Mouse (Mus musculus) neural tube, embryonic 11.5 days (tissue): Measurements from ENCODE around the gene Slc7a4. TPM values are rescaled to one million over a fixed set of nuclear protein-coding genes. Genes with fewer than 3 reads are reported as not detected.
"Not testable (repeated sequence)": the region's sequence is repeated elsewhere in the genome, so short reads cannot be mapped to it uniquely, and the experiment has no call there.

Source experiments
- ATAC-seq: fragments of 200-750 bp; cut with Nextera tagmentation; 2 replicates; pipeline ENCODE4 v1.8.0; 2017; ENCODE audit warnings: moderate number of reproducible peaks, mild to moderate bottlenecking, moderate TSS enrichment, moderate library complexity; ENCODE audit not compliant: insufficient read depth, low FRiP score, low TSS enrichment
- DNase-seq: peaks from one replicate; pipeline ENCODE4 v3.0.0-alpha.2; 2015; ENCODE audit warnings: low spot score
- H3K27ac ChIP-seq: fragments of 300-500 bp; sonication (generic); 2 replicates; pipeline ENCODE4 v1.5.1; 2014; ENCODE audit warnings: low read depth, mild to moderate bottlenecking, low read length
- H3K27me3 ChIP-seq: fragments of 300-500 bp; sonication (generic); 2 replicates; pipeline ENCODE4 v1.6.1; 2014; ENCODE audit warnings: mild to moderate bottlenecking, low read length, mixed read lengths; ENCODE audit not compliant: control insufficient read depth, insufficient read depth
- H3K36me3 ChIP-seq: fragments of 300-500 bp; sonication (generic); 2 replicates; pipeline ENCODE4 v1.6.1; 2014; ENCODE audit warnings: mild to moderate bottlenecking, low read length, moderate library complexity, mixed read lengths; ENCODE audit not compliant: control insufficient read depth, insufficient read depth
- H3K4me1 ChIP-seq: fragments of 300-500 bp; sonication (generic); 2 replicates; pipeline ENCODE4 v1.6.1; 2014; ENCODE audit warnings: low read length, mixed read lengths; ENCODE audit not compliant: control insufficient read depth, insufficient read depth
- H3K4me2 ChIP-seq: fragments of 300-500 bp; sonication (generic); 2 replicates; pipeline ENCODE4 v1.6.1; 2014; ENCODE audit warnings: low read depth, mild to moderate bottlenecking, moderate library complexity
- H3K4me3 ChIP-seq: fragments of 300-500 bp; sonication (generic); 2 replicates; pipeline ENCODE4 v1.5.1; 2014; ENCODE audit warnings: low read depth, low read length
- H3K9ac ChIP-seq: fragments of 300-500 bp; sonication (generic); 2 replicates; pipeline ENCODE4 v1.6.1; 2014; ENCODE audit warnings: mild to moderate bottlenecking, low read length
- H3K9me3 ChIP-seq: fragments of 300-500 bp; sonication (generic); 2 replicates; pipeline ENCODE4 v1.6.1; 2016; ENCODE audit warnings: low read length; ENCODE audit not compliant: control insufficient read depth
- WGBS: fragments of 180-500 bp; shearing (Covaris S2); extraction: QIAGEN DNeasy Blood & Tissue Kit; methylation state at CpG from one replicate; pipeline ENCODE4 v1.1.7; 2014; 5-methylcytosine and 5-hydroxymethylcytosine counted together
- polyA plus RNA-seq: library from polyadenylated mRNA; unstranded; fragments of >200 nt; fragmentation: Nextera tagmentation; extraction: Ambion mirVana; gene quantifications from 2 replicates; pipeline ENCODE4 v1.2.1, GENCODE M21; 2014

Slc7a4 gene
- polyA plus RNA-seq, 1 experiment from 2014 or later = 2.9 TPM

DNA sequence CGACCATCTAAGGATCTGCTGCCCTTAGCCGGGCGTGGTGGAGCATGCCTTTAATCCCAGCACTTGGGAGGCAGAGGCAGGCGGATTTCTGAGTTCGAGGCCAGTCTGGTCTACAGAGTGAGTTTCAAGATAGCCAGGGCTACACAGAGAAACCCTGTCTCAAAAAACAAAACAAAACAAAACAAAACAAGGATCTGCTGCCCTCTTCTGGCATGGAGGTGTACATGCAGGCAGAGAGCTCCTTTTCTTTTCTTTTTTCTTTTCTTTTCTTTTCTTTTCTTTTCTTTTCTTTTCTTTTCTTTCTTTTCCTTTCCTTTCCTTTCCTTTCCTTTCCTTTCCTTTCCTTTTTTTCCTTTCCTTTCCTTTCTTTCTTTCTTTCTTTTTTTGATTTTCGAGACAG, 31.7 kb upstream of the Slc7a4 start:
- not testable (repeated sequence) for H3K4me3 ChIP-seq, H3K4me2 ChIP-seq, H3K9ac ChIP-seq, ATAC-seq, H3K9me3 ChIP-seq, H3K27ac ChIP-seq, H3K36me3 ChIP-seq, DNase-seq, H3K4me1 ChIP-seq, H3K27me3 ChIP-seq
- 89% methylated on average over 6 of the region's 6 CpGs for WGBS

DNA sequence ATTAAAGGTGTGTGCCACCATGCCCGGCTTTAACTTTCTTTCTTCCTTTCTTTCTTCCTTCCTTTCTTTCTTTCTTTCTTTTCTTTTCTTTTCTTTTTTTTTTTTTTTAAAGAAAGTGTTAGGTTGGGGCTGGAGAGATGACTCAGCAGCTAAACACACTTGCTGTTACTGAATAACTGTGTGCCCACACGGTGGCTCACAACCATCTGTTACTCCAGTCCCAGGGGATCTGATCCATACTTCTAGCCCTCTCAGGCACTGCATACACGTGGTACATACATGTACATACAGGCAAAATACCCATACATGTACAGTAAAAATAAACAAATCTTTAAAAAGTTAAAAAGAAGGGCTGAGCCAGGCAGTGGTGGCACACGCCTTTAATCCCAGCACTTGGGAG, 28.4 kb upstream of the Slc7a4 start:
- no peak overlapping the region for H3K9ac ChIP-seq
- H3K4me1 ChIP-seq = no peaks in the 10 kb centered on the region

DNA sequence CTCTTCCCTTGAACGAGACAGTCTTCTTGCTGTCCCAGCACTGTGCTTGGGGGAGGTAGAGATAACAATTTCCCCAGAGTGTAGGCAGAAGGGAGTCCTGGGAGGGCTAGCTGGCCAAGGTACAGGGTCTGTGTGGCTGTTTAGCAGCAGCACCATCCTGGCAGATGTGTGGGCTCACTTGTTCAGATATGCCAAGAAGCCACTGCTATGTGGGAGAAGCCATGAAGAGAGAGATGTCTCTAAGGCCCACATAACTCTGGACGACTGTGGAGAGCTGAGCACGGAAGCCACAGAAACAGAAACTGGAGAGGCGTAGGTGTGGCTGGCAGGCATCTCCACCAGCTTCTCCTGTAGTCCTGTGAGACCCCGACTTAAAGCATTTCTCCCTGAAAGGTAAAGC, 22.7 kb upstream of the Slc7a4 start:
- Histone ChIP-seq H3K4me2 (no peak overlapping the region), H3K4me3 (no peak overlapping the region), H3K4me1 (no peaks in the 10 kb centered on the region), H3K36me3 (no peaks in the 10 kb centered on the region), H3K27me3 (no peaks in the 10 kb centered on the region), H3K9me3 (no peaks in the 10 kb centered on the region), H3K27ac (no peak overlapping the region), H3K9ac (no peak overlapping the region)
- WGBS = 82% methylated on average over 5 of the region's 5 CpGs
- no peak for ATAC-seq
- no peak for DNase-seq

More for the DNA sequence above, 28.4 kb upstream of the Slc7a4 start:
- no peaks in the 10 kb centered on the region for H3K36me3 ChIP-seq
- no peaks in the 10 kb centered on the region for H3K27me3 ChIP-seq
- no peak overlapping the region for H3K4me2 ChIP-seq
- no peak overlapping the region for H3K27ac ChIP-seq
- DNase-seq (no peak), ATAC-seq (no peak)
- 75% methylated on average over 4 of the region's 4 CpGs for WGBS
- H3K4me3 ChIP-seq = no peak overlapping the region
- H3K9me3 ChIP-seq = no peaks in the 10 kb centered on the region

DNA sequence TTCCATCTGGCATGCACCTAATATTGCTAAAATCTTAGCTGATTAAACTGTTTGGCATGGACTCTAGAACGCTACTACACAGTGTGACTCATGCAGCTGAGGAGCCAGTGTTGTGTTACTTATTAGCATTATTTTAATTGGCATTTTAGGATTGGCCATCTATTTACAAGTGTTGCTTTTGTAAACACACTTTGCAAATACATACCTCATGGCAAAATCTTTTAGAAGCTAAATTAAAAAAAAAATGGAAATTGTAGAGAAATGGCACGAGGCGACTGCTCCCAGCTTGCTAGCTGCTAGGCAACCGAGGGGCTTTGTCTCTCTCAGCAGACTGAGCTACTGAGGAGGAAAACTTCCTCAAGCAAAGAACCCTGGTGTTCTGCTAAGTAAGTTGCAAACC, 21.9 kb upstream of the Slc7a4 start:
- H3K9ac ChIP-seq = no peak overlapping the region
- no peak overlapping the region for H3K27ac ChIP-seq
- no peaks in the 10 kb centered on the region for H3K36me3 ChIP-seq
- H3K4me3 ChIP-seq = no peak overlapping the region
- no peak for DNase-seq
- no peaks in the 10 kb centered on the region for H3K27me3 ChIP-seq
- H3K9me3 ChIP-seq = no peaks in the 10 kb centered on the region
- H3K4me2 ChIP-seq = no peak overlapping the region
- no peak for ATAC-seq
- no peaks in the 10 kb centered on the region for H3K4me1 ChIP-seq
- WGBS = 74% methylated on average over 4 of the region's 4 CpGs

DNA sequence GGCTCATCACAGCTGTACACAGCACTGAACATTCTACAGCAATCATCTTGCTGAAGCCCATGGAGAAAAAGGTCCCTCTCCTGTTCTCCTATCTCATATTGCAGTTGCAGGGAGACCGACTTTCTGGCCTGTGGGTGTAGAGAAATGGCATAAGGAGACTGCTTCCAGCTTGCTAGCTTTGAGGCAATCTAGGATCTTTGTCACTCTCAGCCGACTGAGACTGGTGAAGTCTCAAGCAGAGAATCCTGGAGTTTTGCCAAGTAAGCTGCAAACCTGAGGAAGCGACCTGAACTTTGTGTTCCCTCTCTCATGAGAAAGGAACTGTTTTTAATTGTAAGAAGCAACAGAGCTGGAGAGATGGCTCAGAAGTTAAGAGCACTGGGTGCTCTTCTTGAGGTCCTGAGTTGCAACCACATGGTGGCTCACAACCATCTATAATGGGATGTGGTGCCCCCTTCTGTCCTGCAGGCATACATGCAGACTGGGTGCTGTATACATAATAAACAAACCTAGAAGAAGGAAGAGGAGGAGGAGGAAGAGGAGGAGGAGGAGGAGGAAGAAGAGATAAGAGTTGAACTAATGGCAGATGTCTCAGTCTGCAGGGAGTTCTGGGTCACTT, 18.0 kb upstream of the Slc7a4 start:
- H3K27me3 ChIP-seq = no peaks in the 10 kb centered on the region
- no peak overlapping the region for H3K4me2 ChIP-seq
- H3K27ac ChIP-seq = no peak overlapping the region
- no peak overlapping the region for H3K4me3 ChIP-seq
- H3K36me3 ChIP-seq = no peaks in the 10 kb centered on the region
- DNase-seq = no peak
- whole genome bisulfite sequencing = 69% methylated on average over 3 of the region's 3 CpGs
- no peaks in the 10 kb centered on the region for H3K9me3 ChIP-seq
- H3K9ac ChIP-seq = no peak overlapping the region
- H3K4me1 ChIP-seq = no peaks in the 10 kb centered on the region
- no peak for ATAC-seq

DNA sequence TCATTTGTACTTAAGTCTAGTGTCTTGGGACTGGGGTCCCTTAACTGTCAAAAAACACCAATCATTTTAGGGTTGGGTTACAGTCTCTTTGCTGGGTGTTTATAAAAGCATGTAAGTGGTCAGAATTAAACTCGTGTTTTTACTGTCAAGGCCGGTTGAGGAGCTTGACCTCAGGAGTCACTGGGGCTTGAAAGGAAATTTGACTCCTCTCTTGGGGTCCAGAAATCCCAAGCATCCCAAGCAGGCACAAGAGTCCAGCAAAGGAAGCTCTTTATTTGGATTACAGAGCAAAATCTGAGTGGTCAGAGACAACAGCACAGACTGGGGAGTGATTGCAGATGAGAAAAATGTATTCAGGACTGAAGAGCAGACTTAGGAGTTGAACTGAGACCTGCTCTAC, 7.7 kb upstream of the Slc7a4 start:
- Histone ChIP-seq H3K36me3 (no peaks in the 10 kb centered on the region), H3K4me1 (no peaks in the 10 kb centered on the region), H3K27ac (no peak overlapping the region), H3K9me3 (no peaks in the 10 kb centered on the region), H3K27me3 (no peaks in the 10 kb centered on the region), H3K9ac (no peak overlapping the region), H3K4me2 (no peak overlapping the region), H3K4me3 (no peak overlapping the region)
- no peak for DNase-seq
- ATAC-seq = no peak
- 45% methylated on average over 2 of the region's 2 CpGs for WGBS

DNA sequence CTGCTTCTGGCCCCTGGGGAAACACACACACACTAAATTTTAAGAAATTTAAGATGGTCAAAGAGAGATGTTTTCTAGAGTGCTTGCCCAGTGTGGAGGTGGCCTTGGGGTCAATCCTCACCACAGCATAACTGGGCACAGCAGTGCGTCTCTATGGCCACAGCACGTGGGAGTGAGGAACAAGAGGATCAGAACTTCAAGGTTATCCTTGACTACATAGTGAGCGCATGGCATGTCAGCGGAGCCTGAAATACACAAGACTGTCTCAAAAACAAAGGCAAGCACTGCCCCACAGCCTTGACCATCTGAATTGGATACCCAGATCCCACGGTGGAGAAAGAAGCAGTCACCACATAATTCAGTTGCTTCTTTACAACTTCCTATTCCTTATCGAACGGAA, 1.5 kb upstream of the Slc7a4 start:
- WGBS = 89% methylated on average over 7 of the region's 7 CpGs
- no peak for ATAC-seq

DNA sequence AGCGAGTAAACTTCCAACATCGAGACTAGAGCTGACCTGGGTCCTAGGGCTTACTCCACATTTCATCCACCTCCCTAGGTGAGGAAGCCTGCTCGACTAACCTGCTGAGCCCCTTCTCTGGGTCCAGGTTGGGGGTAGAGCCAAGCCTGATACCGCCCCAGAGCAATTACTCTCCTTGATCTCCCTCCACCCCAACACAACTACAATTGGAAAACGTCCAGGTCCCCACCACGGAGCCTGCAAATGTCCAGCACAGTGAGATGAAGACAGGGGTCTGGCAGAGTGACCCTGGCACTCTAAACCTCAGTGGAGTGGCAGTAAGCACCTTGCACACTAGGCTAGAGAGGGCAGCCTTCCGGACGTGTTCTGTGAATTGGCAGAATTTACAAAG, 6.2 kb downstream of the Slc7a4 start:
- Histone ChIP-seq H3K4me2 (peak overlapping the region; percentile 49), H3K27ac (no peak overlapping the region), H3K4me1 (no peaks in the 10 kb centered on the region), H3K9ac (no peak overlapping the region; the same call in 1 of the 2 replicates), H3K36me3 (no peaks in the 10 kb centered on the region), H3K27me3 (peaks cover 26% of the 10 kb centered on the region), H3K9me3 (no peaks in the 10 kb centered on the region), H3K4me3 (peak overlapping the region; percentile 37)
- ATAC-seq (no peak), DNase-seq (no peak)
- WGBS = 14% methylated on average over 8 of the region's 8 CpGs

More for the DNA sequence above, 1.5 kb upstream of the Slc7a4 start:
- no peaks in the 10 kb centered on the region for H3K27me3 ChIP-seq
- no peaks in the 10 kb centered on the region for H3K36me3 ChIP-seq
- no peaks in the 10 kb centered on the region for H3K4me1 ChIP-seq
- H3K4me2 ChIP-seq = no peak overlapping the region
- no peaks in the 10 kb centered on the region for H3K9me3 ChIP-seq
- no peak for DNase-seq
- no peak overlapping the region for H3K27ac ChIP-seq
- no peak overlapping the region for H3K9ac ChIP-seq
- H3K4me3 ChIP-seq = no peak overlapping the region
